Mouse (Mus musculus) erythroid progenitor cell, adult 5-6 weeks (primary cell): ENCODE results near the gene Palld. TPM values are rescaled to one million over a fixed set of nuclear protein-coding genes. Genes with fewer than 3 reads are reported as not detected.

Experiments
- ATAC-seq: replicated peaks from 2 replicates; pipeline ENCODE4 v1.8.0; 2016; ENCODE audit warnings: moderate number of reproducible peaks, mild to moderate bottlenecking, moderate TSS enrichment, inconsistent platforms; ENCODE audit not compliant: poor library complexity, low FRiP score, severe bottlenecking
- total RNA-seq, 2 experiments: library from RNA; stranded (forward) in 1 of 2; stranded (reverse) in 1 of 2; fragments of 150-400 nt in 1 of 2; fragments of 186-747, 209-891 nt in 1 of 2; gene quantifications; 2 replicates each; pipeline versions ENCODE4 v1.2.3 to v1.2.4; 2015 to 2017; ENCODE audit warnings: low replicate concordance in 2 of 2

The Palld gene
- total RNA-seq, 2 experiments from 2014 or later: 3.8 TPM; not detected in 1

- no peak for ATAC-seq
Measured at GRCm38 (mm10) chr8:61736739-61737243, 165.7 kb downstream of the Palld start.

GRCm38 (mm10) chr8:61736117-61736516, 166.4 kb downstream of the Palld start:
- no peak for ATAC-seq

- ATAC-seq: no peak
Measured at GRCm38 (mm10) chr8:61734164-61734563, 168.3 kb downstream of the Palld start.

GRCm38 (mm10) chr8:61732184-61732583, 170.3 kb downstream of the Palld start:
- ATAC-seq: no peak

- ATAC-seq: no peak
Measured at GRCm38 (mm10) chr8:61731306-61732088, 171.0 kb downstream of the Palld start.

- ATAC-seq: no peak
Measured at GRCm38 (mm10) chr8:61730669-61731068, 171.8 kb downstream of the Palld start.

GRCm38 (mm10) chr8:61725306-61726017, 177.0 kb downstream of the Palld start:
- ATAC-seq: no peak

GRCm38 (mm10) chr8:61722226-61722625, 180.3 kb downstream of the Palld start:
- ATAC-seq: no peak

- no peak for ATAC-seq
Measured at GRCm38 (mm10) chr8:61715351-61716125, 187.0 kb downstream of the Palld start.

- ATAC-seq: no peak
Measured at GRCm38 (mm10) chr8:61714293-61714831, 188.1 kb downstream of the Palld start.

GRCm38 (mm10) chr8:61713195-61713990, 189.1 kb downstream of the Palld start:
- no peak for ATAC-seq

GRCm38 (mm10) chr8:61712426-61712825, 190.1 kb downstream of the Palld start:
- ATAC-seq: no peak

GRCm38 (mm10) chr8:61708586-61709305, 193.7 kb downstream of the Palld start:
- ATAC-seq: no peak

GRCm38 (mm10) chr8:61705491-61705890, 197.0 kb downstream of the Palld start:
- ATAC-seq: no peak

- ATAC-seq: no peak
Measured at GRCm38 (mm10) chr8:61702122-61702521, 200.4 kb downstream of the Palld start.

GRCm38 (mm10) chr8:61700932-61701681, 201.4 kb downstream of the Palld start:
- ATAC-seq: no peak

GRCm38 (mm10) chr8:61700298-61700697, 202.2 kb downstream of the Palld start:
- ATAC-seq: no peak

GRCm38 (mm10) chr8:61698959-61699358, 203.5 kb downstream of the Palld start:
- ATAC-seq: no peak
